9 mouse cellular contexts compared by ENCODE assay signal in the genomic region with DNA sequence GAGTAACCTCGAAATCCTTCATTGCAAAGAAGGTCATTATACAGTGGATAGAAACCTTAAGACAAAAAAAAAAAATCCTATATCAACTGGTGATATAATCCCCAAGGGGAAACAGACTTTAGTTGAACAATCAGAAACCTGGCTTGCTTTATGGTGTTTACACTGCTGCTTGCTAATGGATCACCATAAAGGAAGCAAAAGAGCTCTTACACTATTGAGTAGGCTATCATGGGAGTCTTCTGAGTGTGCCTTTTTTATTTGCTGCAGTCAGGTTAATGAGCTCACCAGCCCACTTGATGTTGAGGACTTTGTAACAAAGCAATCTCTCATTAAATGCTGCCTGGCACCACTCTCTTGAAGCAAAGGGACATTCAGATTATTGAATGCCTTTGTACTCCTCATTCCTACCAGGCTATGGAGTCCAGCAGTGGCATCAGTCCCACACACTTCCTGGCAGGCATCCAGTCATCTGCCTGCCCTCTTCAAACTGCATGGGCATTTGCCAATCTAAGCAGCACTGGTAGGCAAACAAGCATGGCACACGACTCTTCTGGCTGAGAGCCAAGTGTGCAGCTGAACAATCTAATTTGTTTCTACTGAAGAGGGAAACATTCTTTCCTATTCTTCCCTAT.
DNase-seq lines count a peak whose midpoint lies in the region; ATAC-seq lines count a peak whose summit lies in the region.
"Had no signal": no experiment of that assay in that cellular context is flagged by ENCODE, and none has a peak within 500 bp of the region (broad histone marks: within the 10 kb centered on the region; RNA-seq: fewer than 3 reads in every experiment).

No protein-coding gene starts in this region.

- no peak overlapping the region for H3K9ac ChIP-seq in kidney, embryonic 16.5 days (replicated peaks; ENCODE audit: low read length)
- H3K9ac ChIP-seq in forebrain, embryonic 15.5 days (replicated peaks), result no peak overlapping the region

- no peak overlapping the region for H3K4me2 ChIP-seq in kidney, embryonic 16.5 days (replicated peaks; ENCODE audit: low read depth, low read length)
- H3K4me2 ChIP-seq in forebrain, embryonic 15.5 days (replicated peaks), result no peak overlapping the region

- H3K27ac ChIP-seq in kidney, embryonic 16.5 days (ENCODE audit: low read length), result no peak overlapping the region
- peak overlapping the region; percentile 27; the same call in 1 of the 2 replicates for H3K27ac ChIP-seq in forebrain, embryonic 15.5 days (replicated peaks)

- no peaks in the 10 kb centered on the region for H3K36me3 ChIP-seq in kidney, embryonic 16.5 days (ENCODE audit: insufficient read depth, low read length)
- no peaks in the 10 kb centered on the region for H3K36me3 ChIP-seq in forebrain, embryonic 15.5 days

- intact Hi-C loops in left cerebral cortex, postnatal 4 days (cut with DNase I), result loop anchor here (10.0 kb wide), 1 partner anchor 682 kb away; no protein-coding TSS in a partner anchor

- H3K27me3 ChIP-seq in kidney, embryonic 16.5 days (ENCODE audit: insufficient read depth, low read length), result no peaks in the 10 kb centered on the region
- H3K27me3 ChIP-seq in forebrain, embryonic 15.5 days, result peaks cover 12% of the 10 kb centered on the region; the same call in 1 of the 2 replicates

- DNase-seq in kidney, adult 18-20 months, result peak; percentile 26
- peak; percentile 19 to 61 for DNase-seq in kidney, adult 8-10 months
- DNase-seq in left cerebral cortex, postnatal 4 days, result peak; percentile 94
- DNase-seq in retina, embryonic 14.5 days (ENCODE audit: low spot score), result peak; percentile 28
- no peak for DNase-seq in thymus, postnatal 0 days (ENCODE audit: low spot score)

- 0 out of 2 replicates have a peak, but pooled peaks cover 3% of the 10 kb centered on the region for H3K9me3 ChIP-seq in kidney, embryonic 16.5 days (ENCODE audit: low read length)
- H3K9me3 ChIP-seq in forebrain, embryonic 15.5 days, result no peaks in the 10 kb centered on the region

- no peaks in the 10 kb centered on the region for H3K4me1 ChIP-seq in kidney, embryonic 16.5 days (ENCODE audit: insufficient read depth, low read length)
- H3K4me1 ChIP-seq in forebrain, embryonic 15.5 days, result peaks cover 18% of the 10 kb centered on the region

- ATAC-seq in kidney, embryonic 16.5 days (ENCODE audit: low FRiP score, low TSS enrichment), result no peak
- ATAC-seq in forebrain, embryonic 15.5 days (replicated peaks), result peak; percentile 94
- ATAC-seq in inflammation-experienced regulatory T-cells, adult 6 months, result no peak

- no peak overlapping the region for H3K4me3 ChIP-seq in kidney, embryonic 16.5 days (ENCODE audit: low read length)
- no peak overlapping the region for H3K4me3 ChIP-seq in forebrain, embryonic 15.5 days
- H3K4me3 ChIP-seq: erythroblast, embryonic 14.5 days had no signal

- 54% methylated on average over 2 of the region's 2 CpGs for WGBS in kidney, embryonic 16.5 days
- 18% methylated on average over 2 of the region's 2 CpGs for WGBS in forebrain, embryonic 15.5 days
